Mouse (Mus musculus): Measurements from ENCODE around the gene Ipo13.

- no peak for TF ChIP-seq POLR2A (IDR thresholded peaks at IDR 0.05; ENCODE audit: low read depth, low read length)
- no peak for TF ChIP-seq CTCF (conservative IDR thresholded peaks at IDR 0.05; ENCODE audit: insufficient read depth, insufficient read length, low read depth, low read length)
These were observed 21.4 kb downstream of the Ipo13 start for GRCm38 (mm10) chr4:117893376-117893775.
